Mouse (Mus musculus) liver, embryonic 13.5 days (tissue): ENCODE results near the gene Gpatch1. TPM values are rescaled to one million over a fixed set of nuclear protein-coding genes. Genes with fewer than 3 reads are reported as not detected.
"Not testable (repeated sequence)": the region's sequence is repeated elsewhere in the genome, so short reads cannot be mapped to it uniquely, and the experiment has no call there.

Experiments
- ATAC-seq: fragments of 200-750 bp; cut with Nextera tagmentation; 2 replicates; pipeline ENCODE4 v1.8.0; 2017; ENCODE audit warnings: low read depth, mild to moderate bottlenecking, moderate number of reproducible peaks, moderate library complexity
- DNase-seq: peaks from one replicate; pipeline ENCODE4 v3.0.0; 2022
- H3K27ac ChIP-seq: fragments of 300-500 bp; sonication (generic); 2 replicates; pipeline ENCODE4 v1.5.1; 2015; ENCODE audit warnings: moderate library complexity, mild to moderate bottlenecking, inconsistent platforms
- H3K27me3 ChIP-seq: fragments of 300-500 bp; sonication (generic); 2 replicates; pipeline ENCODE4 v1.6.1; 2015; ENCODE audit warnings: mild to moderate bottlenecking, inconsistent platforms
- H3K36me3 ChIP-seq: fragments of 300-500 bp; sonication (generic); 2 replicates; pipeline ENCODE4 v1.6.1; 2015; ENCODE audit warnings: mild to moderate bottlenecking, inconsistent platforms
- H3K4me1 ChIP-seq: fragments of 300-500 bp; sonication (generic); replicated peaks from 2 replicates; pipeline ENCODE4 v1.6.1; 2015; ENCODE audit warnings: inconsistent platforms
- H3K4me2 ChIP-seq: fragments of 300-500 bp; sonication (generic); 2 replicates; pipeline ENCODE4 v1.6.1; 2015; ENCODE audit warnings: inconsistent platforms, mild to moderate bottlenecking, moderate library complexity
- H3K4me3 ChIP-seq: fragments of 300-500 bp; sonication (generic); replicated peaks from 2 replicates; pipeline ENCODE4 v1.5.1; 2015; ENCODE audit warnings: mild to moderate bottlenecking, inconsistent platforms
- H3K9ac ChIP-seq: fragments of 300-500 bp; sonication (generic); 2 replicates; pipeline ENCODE4 v1.6.1; 2015; ENCODE audit warnings: mild to moderate bottlenecking, inconsistent platforms
- H3K9me3 ChIP-seq: fragments of 300-500 bp; sonication (generic); replicated peaks from 2 replicates; pipeline ENCODE4 v1.6.1; 2016; ENCODE audit warnings: inconsistent platforms
- WGBS: fragments of 180-500 bp; shearing (Covaris S2); methylation state at CpG from one replicate; pipeline ENCODE4 v1.1.7; 2015; ENCODE audit not compliant: insufficient replicate concordance; 5-methylcytosine and 5-hydroxymethylcytosine counted together
- polyA plus RNA-seq: library from polyadenylated mRNA; unstranded; fragments of >200 nt; fragmentation: Nextera tagmentation; extraction: Ambion mirVana; gene quantifications from 2 replicates; pipeline ENCODE4 v1.2.1, GENCODE M21; 2015

Gene Gpatch1
- polyA plus RNA-seq, 1 experiment from 2014 or later = 7.3 TPM

- 48% methylated on average over 3 of the region's 3 CpGs for WGBS
- Histone ChIP-seq H3K4me1 (peaks cover 14% of the 10 kb centered on the region), H3K4me3 (no peak overlapping the region), H3K27me3 (peaks cover 8% of the 10 kb centered on the region; the same call in 1 of the 2 replicates), H3K4me2 (no peak overlapping the region), H3K36me3 (no peaks in the 10 kb centered on the region), H3K9me3 (no peaks in the 10 kb centered on the region), H3K9ac (no peak overlapping the region), H3K27ac (no peak overlapping the region)
- DNase-seq = no peak
- no peak for ATAC-seq
Observed at GRCm38 (mm10) chr7:35322161-35322560, 3.9 kb upstream of the Gpatch1 start.

GRCm38 (mm10) chr7:35319755-35320154 lies 1.5 kb upstream of the Gpatch1 start:
- Histone ChIP-seq H3K36me3 (no peaks in the 10 kb centered on the region), H3K4me3 (no peak overlapping the region), H3K4me2 (no peak overlapping the region), H3K9me3 (no peaks in the 10 kb centered on the region), H3K4me1 (peaks cover 20% of the 10 kb centered on the region), H3K9ac (no peak overlapping the region), H3K27ac (no peak overlapping the region), H3K27me3 (peaks cover 8% of the 10 kb centered on the region; the same call in 1 of the 2 replicates)
- no peak for DNase-seq
- 59% methylated on average over 4 of the region's 4 CpGs for WGBS
- no peak for ATAC-seq

- not testable (repeated sequence) for H3K9ac ChIP-seq, H3K27me3 ChIP-seq, H3K36me3 ChIP-seq, H3K4me2 ChIP-seq, H3K27ac ChIP-seq, H3K9me3 ChIP-seq, DNase-seq, H3K4me3 ChIP-seq, ATAC-seq
- 19% methylated on average over 3 of the region's 3 CpGs for WGBS
- H3K4me1 ChIP-seq = peaks cover 20% of the 10 kb centered on the region
Observed at GRCm38 (mm10) chr7:35319221-35319620, 981 bp upstream of the Gpatch1 start.

GRCm38 (mm10) chr7:35314156-35314555 lies 4.1 kb downstream of the Gpatch1 start:
- Histone ChIP-seq H3K4me3 (no peak overlapping the region), H3K4me1 (peaks cover 20% of the 10 kb centered on the region), H3K9me3 (no peaks in the 10 kb centered on the region), H3K27me3 (no peaks in the 10 kb centered on the region), H3K4me2 (no peak overlapping the region), H3K9ac (no peak overlapping the region), H3K36me3 (peaks cover 11% of the 10 kb centered on the region), H3K27ac (no peak overlapping the region)
- ATAC-seq (no peak), DNase-seq (no peak)

- no peaks in the 10 kb centered on the region for H3K27me3 ChIP-seq
Observed at GRCm38 (mm10) chr7:35311214-35311613, 7.0 kb downstream of the Gpatch1 start.

GRCm38 (mm10) chr7:35300792-35301191 lies 17.4 kb downstream of the Gpatch1 start:
- Histone ChIP-seq H3K9ac (no peak overlapping the region), H3K27ac (no peak overlapping the region), H3K4me3 (no peak overlapping the region), H3K4me2 (no peak overlapping the region), H3K27me3 (no peaks in the 10 kb centered on the region), H3K9me3 (no peaks in the 10 kb centered on the region), H3K4me1 (no peaks in the 10 kb centered on the region), H3K36me3 (peaks cover 64% of the 10 kb centered on the region)
- no peak for DNase-seq
- ATAC-seq = no peak

More at GRCm38 (mm10) chr7:35311214-35311613, 7.0 kb downstream of the Gpatch1 start:
- H3K4me2 ChIP-seq = no peak overlapping the region
- peaks cover 34% of the 10 kb centered on the region for H3K36me3 ChIP-seq
- DNase-seq (no peak), ATAC-seq (no peak)
- H3K4me3 ChIP-seq = no peak overlapping the region
- H3K9ac ChIP-seq = no peak overlapping the region
- WGBS = 79% methylated on average over 3 of the region's 3 CpGs
- no peaks in the 10 kb centered on the region for H3K9me3 ChIP-seq
- no peak overlapping the region for H3K27ac ChIP-seq
- no peaks in the 10 kb centered on the region for H3K4me1 ChIP-seq

- Histone ChIP-seq H3K4me2 (no peak overlapping the region), H3K9ac (no peak overlapping the region), H3K9me3 (no peaks in the 10 kb centered on the region), H3K4me3 (no peak overlapping the region), H3K4me1 (no peaks in the 10 kb centered on the region), H3K27me3 (no peaks in the 10 kb centered on the region), H3K36me3 (peaks cover 65% of the 10 kb centered on the region), H3K27ac (no peak overlapping the region)
- no peak for DNase-seq
- 71% methylated on average over 8 of the region's 8 CpGs for WGBS
- no peak for ATAC-seq
Observed at GRCm38 (mm10) chr7:35299656-35300055, 18.6 kb downstream of the Gpatch1 start.

GRCm38 (mm10) chr7:35297886-35298285 lies 20.4 kb downstream of the Gpatch1 start:
- H3K36me3 ChIP-seq = peaks cover 75% of the 10 kb centered on the region
- WGBS = 79% methylated on average over 5 of the region's 5 CpGs

GRCm38 (mm10) chr7:35295631-35296030 lies 22.6 kb downstream of the Gpatch1 start:
- Histone ChIP-seq H3K9me3 (no peaks in the 10 kb centered on the region), H3K9ac (no peak overlapping the region), H3K36me3 (peaks cover 79% of the 10 kb centered on the region), H3K4me3 (no peak overlapping the region), H3K27me3 (no peaks in the 10 kb centered on the region), H3K4me2 (no peak overlapping the region), H3K27ac (no peak overlapping the region), H3K4me1 (no peaks in the 10 kb centered on the region)
- ATAC-seq = no peak
- 76% methylated on average over 2 of the region's 2 CpGs for WGBS
- no peak for DNase-seq

More at GRCm38 (mm10) chr7:35297886-35298285, 20.4 kb downstream of the Gpatch1 start:
- no peak overlapping the region for H3K4me3 ChIP-seq
- no peak overlapping the region for H3K9ac ChIP-seq
- no peaks in the 10 kb centered on the region for H3K27me3 ChIP-seq
- H3K9me3 ChIP-seq = no peaks in the 10 kb centered on the region
- H3K27ac ChIP-seq = no peak overlapping the region
- no peak for ATAC-seq
- no peaks in the 10 kb centered on the region for H3K4me1 ChIP-seq
- no peak for DNase-seq
- H3K4me2 ChIP-seq = no peak overlapping the region

GRCm38 (mm10) chr7:35293464-35293863 lies 24.8 kb downstream of the Gpatch1 start:
- 75% methylated on average over 13 of the region's 13 CpGs for WGBS
- Histone ChIP-seq H3K27ac (no peak overlapping the region), H3K4me2 (no peak overlapping the region), H3K27me3 (no peaks in the 10 kb centered on the region), H3K4me1 (no peaks in the 10 kb centered on the region), H3K9ac (no peak overlapping the region), H3K36me3 (peaks cover 85% of the 10 kb centered on the region), H3K9me3 (no peaks in the 10 kb centered on the region), H3K4me3 (no peak overlapping the region)
- DNase-seq = no peak
- ATAC-seq = no peak

GRCm38 (mm10) chr7:35278933-35279332 lies 39.3 kb downstream of the Gpatch1 start:
- Histone ChIP-seq H3K27ac (no peak overlapping the region), H3K27me3 (no peaks in the 10 kb centered on the region), H3K4me1 (no peaks in the 10 kb centered on the region), H3K36me3 (peaks cover 72% of the 10 kb centered on the region), H3K4me2 (no peak overlapping the region), H3K4me3 (no peak overlapping the region), H3K9ac (no peak overlapping the region), H3K9me3 (peaks cover 23% of the 10 kb centered on the region)
- DNase-seq (no peak), ATAC-seq (no peak)
- WGBS = 39% methylated on average over 3 of the region's 3 CpGs

- Histone ChIP-seq H3K4me1 (no peaks in the 10 kb centered on the region), H3K9me3 (peaks cover 23% of the 10 kb centered on the region), H3K27me3 (no peaks in the 10 kb centered on the region), H3K9ac (no peak overlapping the region), H3K27ac (no peak overlapping the region), H3K4me2 (no peak overlapping the region), H3K36me3 (peaks cover 59% of the 10 kb centered on the region), H3K4me3 (no peak overlapping the region)
- DNase-seq = no peak
- WGBS = 70% methylated on average over 4 of the region's 4 CpGs
- no peak for ATAC-seq
Observed at GRCm38 (mm10) chr7:35277433-35277832, 40.8 kb downstream of the Gpatch1 start.
